Mouse (Mus musculus) colon, adult 2 months (tissue): Measurements from ENCODE around the gene Sos1. TPM values are rescaled to one million over a fixed set of nuclear protein-coding genes. Genes with fewer than 3 reads are reported as not detected.

Experiments used
- polyA plus RNA-seq: library from polyadenylated mRNA; depleted of rRNA; stranded (reverse); fragments of >200 nt; gene quantifications from 2 replicates; pipeline ENCODE4 v1.2.3, GENCODE M21; 2012; rRNA removed

Gene Sos1
- polyA plus RNA-seq, result 2.4 and 2.9 TPM in 2 replicates

GRCm38 (mm10) chr17:80480031-80480854 lies at the start of gene Sos1:
TSS of gene Sos1 (minus strand) at chr17:80480453.

GRCm38 (mm10) chr17:80372989-80373725 lies 107.1 kb downstream of the Sos1 start, which contains the start of gene Gm10190:
TSS of gene Gm10190 (minus strand) at chr17:80373541.

Other genes starting within 250 kb of the Sos1 start
- gene Morn2, start 190.2 kb downstream of the Sos1 start, polyA plus RNA-seq, result 2.7 and 2.8 TPM in 2 replicates
- gene Dhx57, start 190.0 kb downstream of the Sos1 start, polyA plus RNA-seq, result 6.4 TPM in 2 replicates
- 0.27 and 1.1 TPM in 2 replicates for gene Arhgef33, start 173.0 kb downstream of the Sos1 start, polyA plus RNA-seq
- 0.74 TPM in 1 of 2 replicates, not detected in the other for gene Gm10190, start 106.9 kb downstream of the Sos1 start, polyA plus RNA-seq
- 0.07 TPM in 1 of 2 replicates, not detected in the other for gene Cdkl4, start 97.4 kb upstream of the Sos1 start, polyA plus RNA-seq
- gene Map4k3, start 248.0 kb upstream of the Sos1 start, polyA plus RNA-seq, result 26.5 and 28.1 TPM in 2 replicates